Mouse (Mus musculus) stomach, postnatal 0 days (tissue): ENCODE measurements around the gene Ufc1.

ENCODE experiments used
- CTCF ChIP-seq: IDR thresholded peaks from 2 replicates; pipeline ENCODE4 v1.5.1; 2016; ENCODE audit warnings: antibody characterized with exemption, low read depth, mild to moderate bottlenecking, moderate library complexity
- EP300 ChIP-seq: optimal IDR thresholded peaks from 2 replicates; pipeline ENCODE3; 2016; ENCODE audit warnings: antibody characterized with exemption

GRCm38 (mm10) chr1:171257781-171258180 is 37.0 kb downstream of the Ufc1 start:
- no peak for TF ChIP-seq CTCF
- no peak for TF ChIP-seq EP300
